Mouse (Mus musculus): Measurements from ENCODE around the gene Panx2.

DNA sequence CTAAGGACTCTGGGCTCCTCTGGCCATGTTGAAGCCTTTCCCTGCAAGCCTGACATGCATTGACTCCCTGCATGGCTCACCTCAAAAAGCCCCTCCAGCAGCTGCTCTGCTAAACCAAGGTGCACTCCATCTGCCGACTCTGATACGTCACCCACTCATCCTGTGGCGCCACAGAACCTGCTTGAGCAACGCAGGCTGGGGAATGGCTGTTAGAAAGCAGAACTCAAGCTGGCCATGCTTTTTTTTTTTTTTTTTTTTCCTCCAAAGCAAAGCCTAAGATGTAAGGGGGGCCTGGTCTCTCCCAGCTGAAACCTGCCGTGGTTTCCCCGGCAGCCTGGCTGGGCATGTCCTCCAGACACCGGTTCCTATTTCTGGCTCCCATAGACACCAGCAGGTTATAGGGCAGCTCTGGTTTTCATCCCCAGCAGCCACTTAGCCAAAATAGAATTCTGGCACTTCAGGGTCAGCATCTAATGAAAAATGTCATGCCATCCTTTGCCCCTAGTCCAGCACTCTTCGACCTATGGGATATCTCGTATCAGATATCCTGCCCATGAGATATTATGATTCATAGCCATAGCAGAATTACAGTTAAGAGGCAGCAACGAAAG lies 14.6 kb downstream of the Panx2 start:
- TF ChIP-seq CTCF (IDR thresholded peaks at IDR 0.05; ENCODE audit: control insufficient read depth, insufficient read depth, insufficient replicate concordance, low read depth, low read length) (no peak), POLR2A (IDR thresholded peaks at IDR 0.05; ENCODE audit: control insufficient read depth, low read depth, low read length) (no peak)

Data from testis, adult 2 months (tissue).